Mouse (Mus musculus) telencephalon, adult 2 months (tissue): Measurements from ENCODE around the gene Zfp384.
A peak's percentile ranks its signal among the peaks of the same experiment; 100 is the strongest.

Experiments used
- DNase-seq: peaks from one replicate; pipeline ENCODE4 v3.0.0-alpha.2; 2011; ENCODE audit warnings: low read depth, low spot score

The Zfp384 gene

DNA sequence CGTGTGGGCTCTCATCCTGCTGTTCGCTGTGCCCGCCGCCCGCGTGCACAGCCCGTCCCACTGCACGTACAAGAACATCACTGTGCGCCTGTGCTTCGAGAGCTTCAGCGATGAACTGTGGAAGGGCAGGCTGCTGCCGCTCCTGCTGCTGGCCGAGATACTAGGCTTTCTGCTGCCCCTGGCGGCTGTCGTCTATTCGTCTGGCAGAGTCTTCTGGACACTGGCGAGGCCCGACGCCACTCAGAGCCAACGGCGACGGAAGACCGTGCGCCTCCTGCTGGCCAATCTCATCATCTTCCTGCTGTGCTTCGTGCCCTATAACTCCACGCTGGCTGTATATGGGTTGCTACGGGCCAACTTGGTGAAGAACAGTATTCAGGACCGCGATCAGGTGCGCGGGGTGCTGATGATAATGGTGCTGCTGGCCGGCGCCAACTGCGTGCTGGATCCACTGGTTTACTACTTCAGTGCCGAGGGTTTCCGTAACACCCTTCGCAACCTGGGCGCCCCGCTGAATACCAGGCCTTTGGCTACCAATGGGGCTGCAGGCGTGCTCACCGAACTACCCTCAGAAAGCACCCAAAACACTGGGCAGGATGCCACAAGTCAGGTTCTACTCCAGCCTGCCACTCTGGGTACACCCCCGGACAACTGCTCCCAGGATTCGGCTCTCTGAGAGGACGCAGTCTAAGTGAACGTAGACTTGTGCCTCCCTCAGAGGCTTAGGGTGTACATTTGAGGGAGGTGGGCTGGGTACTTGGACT lies 73.0 kb downstream of the Zfp384 start:
- peak; percentile 79 for DNase-seq

DNA sequence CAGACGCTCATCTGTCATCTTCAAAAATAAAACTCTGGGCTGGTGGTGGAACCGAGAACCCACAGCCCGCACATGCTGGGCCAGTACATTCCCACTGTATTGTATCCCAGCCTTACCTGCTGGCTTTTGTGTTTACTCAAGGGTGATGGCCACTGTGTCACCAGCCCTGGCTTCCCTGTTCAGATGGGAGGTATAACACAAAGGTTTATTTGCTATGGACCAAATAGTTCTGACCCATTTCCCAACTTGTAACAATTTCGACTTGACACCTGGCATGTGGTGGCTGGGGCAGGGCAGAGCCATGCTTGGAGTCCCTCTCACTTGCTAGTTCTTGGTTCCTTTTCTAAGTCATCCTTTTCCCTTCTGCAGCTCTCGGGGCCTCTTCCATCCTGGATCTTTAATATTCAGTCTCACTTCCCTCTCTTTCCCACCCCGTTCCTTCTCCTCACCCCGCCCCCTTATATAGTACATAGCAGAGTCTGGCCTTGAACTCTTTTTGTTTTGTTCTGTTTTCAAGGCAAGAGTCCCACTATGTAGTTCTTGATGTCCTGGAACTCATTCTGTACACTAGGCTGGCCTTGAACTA lies 73.9 kb downstream of the Zfp384 start:
- DNase-seq: no peak

GRCm38 (mm10) chr6:125084424-125084823 lies 75.5 kb downstream of the Zfp384 start:
- peak; percentile 62 for DNase-seq
